Mouse (Mus musculus) embryonic facial prominence, embryonic 10.5 days (tissue): ENCODE data around the gene Hdgfl3. TPM values are rescaled to one million over a fixed set of nuclear protein-coding genes. Genes with fewer than 3 reads are reported as not detected.
A peak's percentile ranks its signal among the peaks of the same experiment; 100 is the strongest.

ENCODE experiments used
- DNase-seq: peaks from one replicate; pipeline ENCODE4 v3.0.0-alpha.2; 2017; ENCODE audit warnings: low spot score
- H3K27ac ChIP-seq: fragments of 300-500 bp; sonication (generic); replicated peaks from 2 replicates; pipeline ENCODE4 v1.5.1; 2016; ENCODE audit warnings: mild to moderate bottlenecking
- H3K27me3 ChIP-seq: fragments of 300-500 bp; sonication (generic); replicated peaks from 2 replicates; pipeline ENCODE4 v1.6.1; 2016; ENCODE audit warnings: low read depth, mild to moderate bottlenecking; ENCODE audit not compliant: poor library complexity, severe bottlenecking
- H3K36me3 ChIP-seq: fragments of 300-500 bp; sonication (generic); replicated peaks from 2 replicates; pipeline ENCODE4 v1.6.1; 2016; ENCODE audit warnings: mild to moderate bottlenecking, moderate library complexity
- H3K4me1 ChIP-seq: fragments of 300-500 bp; sonication (generic); 2 replicates; pipeline ENCODE4 v1.6.1; 2016
- H3K4me3 ChIP-seq: fragments of 300-500 bp; sonication (generic); 2 replicates; pipeline ENCODE4 v1.5.1; 2016; ENCODE audit warnings: mild to moderate bottlenecking, moderate library complexity
- H3K9me3 ChIP-seq: fragments of 300-500 bp; sonication (generic); 2 replicates; pipeline ENCODE4 v1.6.1; 2016; ENCODE audit warnings: mild to moderate bottlenecking
- WGBS: fragments of 180-500 bp; shearing (Covaris S2); methylation state at CpG from one replicate; pipeline ENCODE4 v1.1.7; 2016; 5-methylcytosine and 5-hydroxymethylcytosine counted together
- polyA plus RNA-seq: library from polyadenylated mRNA; unstranded; fragments of >200 nt; fragmentation: Nextera tagmentation; extraction: Ambion mirVana; gene quantifications from 2 replicates; pipeline ENCODE4 v1.2.1, GENCODE M21; 2016

Gene Hdgfl3
- polyA plus RNA-seq, 1 experiment from 2014 or later = 27.5 TPM

DNA sequence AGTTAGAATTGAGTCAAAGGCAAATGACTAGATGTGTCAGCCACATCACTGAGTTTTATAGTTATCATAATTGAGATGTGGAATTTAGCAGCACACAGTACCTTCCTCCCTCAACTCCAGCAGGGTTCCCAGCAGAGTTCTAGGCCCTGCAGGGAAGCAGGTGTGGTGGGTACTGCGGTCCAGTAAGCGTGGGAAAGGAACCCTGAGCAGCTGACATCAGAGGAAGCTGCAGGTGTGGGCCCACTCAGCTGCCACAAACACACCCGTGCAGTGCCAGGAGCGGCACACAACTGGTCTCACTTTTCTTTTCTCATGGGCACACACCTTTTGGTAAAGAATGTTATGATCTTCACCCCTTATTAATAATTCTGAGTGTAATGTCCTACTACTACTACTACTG lies 53.5 kb downstream of the Hdgfl3 start:
- Histone ChIP-seq H3K4me3 (no peak overlapping the region), H3K27ac (no peak overlapping the region), H3K9me3 (no peaks in the 10 kb centered on the region), H3K36me3 (peaks cover 23% of the 10 kb centered on the region), H3K4me1 (no peaks in the 10 kb centered on the region), H3K27me3 (no peaks in the 10 kb centered on the region)
- WGBS = 90% methylated on average over 4 of the region's 4 CpGs
- DNase-seq = no peak

DNA sequence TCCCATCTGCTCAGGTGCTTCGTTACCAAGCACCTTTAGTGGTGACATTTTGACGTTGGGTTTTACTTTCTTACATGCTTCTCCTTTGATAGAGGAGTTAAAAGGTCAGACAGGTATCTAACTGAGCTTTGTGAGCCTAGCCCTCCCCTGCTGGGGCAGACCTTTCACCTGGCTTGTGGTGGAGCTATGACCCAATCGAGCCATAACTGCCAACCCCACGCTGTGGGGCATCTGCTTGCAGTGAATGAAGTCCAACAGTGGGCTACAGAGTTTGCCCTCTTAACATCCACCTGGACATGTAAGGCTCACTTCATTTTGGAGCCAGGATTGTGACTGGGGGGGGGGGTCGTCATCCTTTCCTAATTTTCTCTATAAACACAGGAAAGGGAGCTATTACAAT lies 54.0 kb downstream of the Hdgfl3 start:
- Histone ChIP-seq H3K4me1 (no peaks in the 10 kb centered on the region), H3K4me3 (no peak overlapping the region), H3K27ac (no peak overlapping the region), H3K36me3 (peaks cover 19% of the 10 kb centered on the region; the same call in 1 of the 2 replicates), H3K27me3 (no peaks in the 10 kb centered on the region), H3K9me3 (no peaks in the 10 kb centered on the region)
- 86% methylated on average over 5 of the region's 5 CpGs for WGBS
- DNase-seq = no peak

DNA sequence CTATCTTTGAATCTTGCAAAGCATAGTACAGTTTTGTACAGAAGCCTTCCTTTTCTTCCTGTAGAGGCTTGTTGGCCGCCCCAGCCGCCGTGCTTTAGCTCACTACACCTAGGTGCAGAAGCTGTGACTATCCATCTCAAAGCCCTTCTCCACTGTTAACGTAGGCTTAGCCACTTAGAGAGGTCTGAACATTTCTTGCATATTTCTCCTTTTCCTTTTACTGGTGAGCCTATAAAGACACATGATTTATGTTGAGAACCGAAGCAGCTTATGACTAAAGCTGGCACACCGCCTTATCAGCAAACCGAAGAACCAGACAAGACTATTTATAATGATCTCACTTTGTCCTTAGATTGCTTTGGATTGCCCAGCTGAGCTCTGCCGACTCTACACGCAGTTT lies 58.9 kb downstream of the Hdgfl3 start:
- 93% methylated on average over 9 of the region's 9 CpGs for WGBS
- Histone ChIP-seq H3K36me3 (peaks cover 11% of the 10 kb centered on the region; the same call in 1 of the 2 replicates), H3K9me3 (no peaks in the 10 kb centered on the region), H3K4me3 (no peak overlapping the region), H3K4me1 (no peaks in the 10 kb centered on the region), H3K27ac (no peak overlapping the region), H3K27me3 (no peaks in the 10 kb centered on the region)
- DNase-seq = no peak

DNA sequence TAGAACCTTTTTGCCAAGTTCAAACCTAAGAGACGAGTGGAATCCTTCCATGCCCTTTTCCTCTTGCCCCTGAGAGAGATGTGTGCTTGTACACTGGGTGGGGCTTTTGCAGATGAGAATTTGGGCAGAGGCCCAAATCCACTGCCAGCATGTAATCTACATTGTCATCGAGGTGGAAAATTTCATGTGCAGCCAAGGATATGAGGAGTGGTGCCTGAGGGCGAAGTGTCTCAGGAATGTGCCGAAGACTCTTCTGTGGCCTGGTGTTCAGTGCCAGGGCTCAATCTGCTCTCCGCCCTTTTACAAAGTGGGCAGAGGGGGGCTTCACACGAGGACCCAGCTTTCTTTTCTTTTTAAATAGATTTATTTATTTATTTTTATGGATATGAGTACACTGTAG lies 59.6 kb downstream of the Hdgfl3 start:
- Histone ChIP-seq H3K4me1 (peaks cover 6% of the 10 kb centered on the region), H3K27me3 (no peaks in the 10 kb centered on the region), H3K4me3 (no peak overlapping the region), H3K27ac (no peak overlapping the region), H3K9me3 (no peaks in the 10 kb centered on the region), H3K36me3 (peaks cover 11% of the 10 kb centered on the region; the same call in 1 of the 2 replicates)
- WGBS = 86% methylated on average over 6 of the region's 6 CpGs
- DNase-seq = no peak

DNA sequence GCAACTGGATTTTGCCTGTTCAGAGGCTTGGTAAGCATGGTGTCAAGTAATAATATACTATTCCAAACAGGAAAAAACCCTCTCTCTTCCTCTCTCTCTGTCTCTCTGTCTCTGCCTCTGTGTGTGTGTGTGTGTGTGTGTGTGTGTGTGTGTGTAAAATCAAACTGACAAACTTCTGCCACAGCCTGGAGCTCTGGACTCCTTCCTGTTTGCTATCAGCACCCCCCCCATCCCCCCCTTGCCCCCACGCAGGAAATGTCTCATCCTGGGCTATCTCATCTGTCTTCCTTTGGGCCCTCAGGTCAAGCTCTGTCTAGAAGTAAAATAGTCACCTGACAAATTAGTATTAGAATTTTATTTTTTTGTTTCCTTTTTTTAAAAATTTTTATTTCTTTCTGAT lies 60.5 kb downstream of the Hdgfl3 start:
- H3K9me3 ChIP-seq = no peaks in the 10 kb centered on the region
- WGBS = 46% methylated on average over 1 of the region's 1 CpGs

DNA sequence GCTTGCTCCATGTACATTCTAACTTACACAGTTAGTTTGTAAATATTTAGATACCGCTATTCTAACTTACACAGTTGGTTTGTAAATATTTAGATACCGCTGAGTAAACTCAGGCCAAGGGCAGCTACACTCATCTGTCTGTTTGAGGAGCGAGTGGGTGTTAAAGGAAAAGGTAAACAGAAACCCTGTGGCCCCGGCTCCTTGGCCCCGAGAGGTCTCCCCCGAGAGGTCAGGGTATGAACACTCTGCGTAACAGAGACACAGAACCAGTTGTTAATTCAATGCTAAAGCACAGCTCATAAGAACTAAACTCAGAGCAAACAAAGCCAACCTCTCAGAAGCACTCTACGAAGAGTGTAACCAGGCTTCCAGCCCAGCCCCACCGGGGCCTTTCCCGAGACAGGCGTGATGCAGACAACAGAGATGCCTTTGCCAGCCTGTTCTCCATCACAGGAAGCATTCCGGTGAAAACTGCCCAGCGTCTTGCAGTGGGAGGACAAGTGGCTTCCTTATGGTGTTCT lies 61.7 kb downstream of the Hdgfl3 start:
- no peaks in the 10 kb centered on the region for H3K36me3 ChIP-seq
- WGBS = 64% methylated on average over 13 of the region's 13 CpGs
- no peaks in the 10 kb centered on the region for H3K27me3 ChIP-seq
- H3K9me3 ChIP-seq = no peaks in the 10 kb centered on the region
- H3K4me1 ChIP-seq = peaks cover 11% of the 10 kb centered on the region
- H3K4me3 ChIP-seq = no peak overlapping the region
- DNase-seq = peak; percentile 34
- H3K27ac ChIP-seq = no peak overlapping the region

More for the DNA sequence above, 60.5 kb downstream of the Hdgfl3 start:
- Histone ChIP-seq H3K4me1 (peaks cover 7% of the 10 kb centered on the region), H3K27ac (no peak overlapping the region), H3K4me3 (no peak overlapping the region), H3K27me3 (no peaks in the 10 kb centered on the region), H3K36me3 (peaks cover 10% of the 10 kb centered on the region; the same call in 1 of the 2 replicates)
- DNase-seq = no peak

DNA sequence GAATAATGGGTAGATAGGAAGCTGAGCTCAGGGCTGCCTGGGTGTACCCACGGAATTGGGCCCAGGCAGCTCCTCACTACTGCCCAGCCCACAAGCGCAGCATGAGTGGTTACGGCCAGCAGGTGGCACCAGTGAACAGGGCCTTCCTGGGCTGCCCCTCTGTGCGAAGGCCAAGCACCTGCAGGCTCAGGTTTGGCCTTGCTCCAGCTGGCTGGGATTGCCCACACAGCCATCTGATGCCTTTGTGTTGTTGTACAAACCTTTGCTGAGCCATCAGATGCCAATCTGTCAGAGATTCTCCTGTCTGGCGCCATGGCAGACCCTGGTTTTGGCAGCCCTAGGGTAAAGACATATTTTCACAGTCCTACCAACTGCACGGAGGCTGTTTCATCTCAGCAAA lies 66.1 kb downstream of the Hdgfl3 start:
- Histone ChIP-seq H3K9me3 (no peaks in the 10 kb centered on the region), H3K36me3 (no peaks in the 10 kb centered on the region; the same call in 1 of the 2 replicates), H3K27ac (no peak overlapping the region), H3K27me3 (no peaks in the 10 kb centered on the region), H3K4me1 (peaks cover 17% of the 10 kb centered on the region), H3K4me3 (no peak overlapping the region)
- 31% methylated on average over 6 of the region's 6 CpGs for WGBS
- peak; percentile 83 for DNase-seq

DNA sequence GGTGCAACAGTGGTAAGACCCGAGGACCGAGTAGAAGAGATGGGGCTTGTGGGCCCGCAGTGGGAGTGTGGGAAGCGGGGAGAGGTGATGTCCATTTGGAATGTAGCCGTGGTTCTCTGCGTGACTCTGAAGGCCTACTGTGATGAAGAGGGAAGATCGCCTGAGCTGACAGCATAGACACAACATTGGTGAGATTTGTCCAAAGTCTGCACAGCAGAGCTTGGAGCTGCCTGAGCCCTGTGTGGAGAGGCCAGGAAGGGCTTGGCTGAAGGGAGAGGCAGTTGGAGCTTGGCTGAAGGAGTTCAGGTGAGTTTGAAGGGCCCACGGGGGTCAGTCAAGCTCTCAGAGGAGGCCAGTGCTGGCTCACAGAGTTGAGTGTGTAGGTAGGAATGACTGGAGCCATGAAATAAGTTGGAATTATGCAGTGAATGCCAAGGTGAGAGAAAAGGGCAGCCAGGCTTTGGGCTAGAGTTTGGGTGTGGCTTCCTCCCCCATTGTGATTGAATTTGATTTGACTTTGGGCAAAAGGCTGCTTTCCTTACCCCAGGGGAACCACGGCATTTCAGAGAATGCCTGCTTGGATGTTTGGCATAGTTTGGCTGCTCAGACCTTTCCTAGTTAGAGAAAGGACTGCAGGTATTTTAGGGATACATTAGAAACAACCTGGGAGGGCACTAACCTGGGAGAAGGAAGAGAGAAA lies 66.9 kb downstream of the Hdgfl3 start:
- no peaks in the 10 kb centered on the region; the same call in 1 of the 2 replicates for H3K36me3 ChIP-seq
- H3K9me3 ChIP-seq = no peaks in the 10 kb centered on the region
- DNase-seq = peak; percentile 6
- no peak overlapping the region for H3K4me3 ChIP-seq
- H3K27me3 ChIP-seq = 0 out of 2 replicates have a peak, but pooled peaks cover 5% of the 10 kb centered on the region
- WGBS = 87% methylated on average over 9 of the region's 9 CpGs
- no peak overlapping the region for H3K27ac ChIP-seq
- H3K4me1 ChIP-seq = peaks cover 25% of the 10 kb centered on the region

DNA sequence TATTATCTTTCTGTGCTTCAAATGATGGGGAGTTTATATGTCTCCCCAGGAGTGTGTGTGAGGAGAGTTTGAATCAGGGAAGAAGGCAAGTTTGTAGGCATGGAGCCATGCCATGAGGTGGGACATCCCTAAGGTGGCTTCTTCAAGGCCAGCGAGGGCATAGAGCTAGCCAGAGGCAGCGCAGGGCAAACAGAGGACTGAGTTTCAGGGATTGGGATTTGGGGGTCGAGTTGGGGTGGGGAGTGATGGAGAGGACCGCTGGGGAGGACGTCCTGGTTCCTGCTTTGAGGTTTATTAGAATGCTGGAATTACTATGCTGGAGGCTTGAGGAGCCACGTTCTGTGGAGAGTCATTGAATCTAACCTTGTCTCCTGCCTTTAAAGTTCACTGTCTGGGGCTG lies 68.3 kb downstream of the Hdgfl3 start:
- Histone ChIP-seq H3K27ac (no peak overlapping the region), H3K4me1 (peaks cover 31% of the 10 kb centered on the region), H3K4me3 (no peak overlapping the region), H3K9me3 (no peaks in the 10 kb centered on the region), H3K36me3 (no peaks in the 10 kb centered on the region; the same call in 1 of the 2 replicates), H3K27me3 (peaks cover 18% of the 10 kb centered on the region)
- DNase-seq = no peak
- 87% methylated on average over 6 of the region's 6 CpGs for WGBS

DNA sequence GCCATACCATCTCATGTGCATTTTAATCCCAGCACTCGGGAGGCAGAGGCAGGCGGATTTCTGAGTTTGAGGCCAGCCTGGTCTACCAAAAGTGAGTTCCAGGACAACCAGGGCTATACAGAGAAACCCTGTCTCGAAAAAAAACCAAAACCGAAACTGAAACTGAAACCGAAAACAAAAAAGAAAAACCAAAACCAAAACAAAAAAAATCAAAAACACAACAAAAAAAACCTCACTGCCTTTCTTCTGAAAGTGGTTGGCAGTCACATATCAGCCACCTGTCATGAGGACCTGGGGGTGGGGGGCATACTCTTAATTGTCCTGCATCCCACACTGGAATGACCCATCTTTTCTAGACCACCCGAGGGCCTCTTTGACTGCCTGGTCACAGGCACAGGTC lies 69.7 kb downstream of the Hdgfl3 start:
- no peaks in the 10 kb centered on the region for H3K9me3 ChIP-seq
- H3K27ac ChIP-seq = no peak overlapping the region
- H3K27me3 ChIP-seq = peaks cover 32% of the 10 kb centered on the region
- H3K4me3 ChIP-seq = no peak overlapping the region
- H3K36me3 ChIP-seq = no peaks in the 10 kb centered on the region; the same call in 1 of the 2 replicates
- H3K4me1 ChIP-seq = peaks cover 35% of the 10 kb centered on the region
- no peak for DNase-seq
- WGBS = 89% methylated on average over 6 of the region's 6 CpGs

DNA sequence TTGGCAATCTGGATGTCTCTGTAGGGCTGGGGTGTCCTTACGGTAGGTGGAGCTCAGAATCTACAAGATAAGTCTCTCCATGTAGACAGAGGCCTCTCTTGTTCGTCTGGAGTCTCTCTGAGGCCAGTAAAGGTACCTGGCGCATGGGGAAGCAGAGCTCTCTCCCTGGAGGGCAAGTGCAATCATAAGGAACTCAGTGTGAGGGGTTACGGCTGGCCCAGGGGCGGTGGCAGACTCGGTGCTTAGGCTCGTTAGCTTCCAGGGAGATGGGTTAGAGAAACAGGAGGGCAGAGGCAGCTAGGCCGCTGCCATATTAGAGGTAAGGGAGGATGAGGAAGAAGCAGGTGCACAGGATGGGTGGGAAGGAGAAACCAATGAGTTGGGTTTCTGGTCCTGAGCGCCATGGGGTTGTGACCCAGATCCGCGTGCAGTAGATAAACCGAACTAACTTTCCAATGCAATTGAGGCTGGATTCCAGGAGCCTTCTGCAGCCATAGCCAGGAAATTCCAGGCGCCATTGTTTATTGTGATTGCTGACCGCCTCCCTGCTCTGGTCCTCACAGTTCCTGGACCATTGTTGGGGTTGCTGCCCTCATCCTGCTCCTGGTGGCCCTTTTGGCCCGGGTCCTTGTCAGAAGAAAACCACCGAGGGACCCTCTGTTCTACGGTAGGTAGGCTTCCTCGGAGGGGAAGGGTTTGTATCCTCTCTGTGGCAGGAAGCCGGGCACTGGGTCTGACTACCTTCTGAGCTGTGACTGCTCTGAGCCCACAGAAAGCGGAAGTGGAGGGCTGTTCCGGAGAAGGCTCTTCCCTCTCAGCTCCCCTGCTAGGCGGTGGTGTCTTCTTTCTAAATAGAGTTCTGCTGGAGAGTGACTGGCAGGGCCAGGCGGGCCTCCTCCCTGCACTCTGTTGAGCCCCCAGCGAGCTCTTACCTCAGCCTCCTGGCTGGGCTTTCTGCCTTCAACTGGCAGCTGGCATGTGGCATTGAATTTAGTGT lies 71.4 kb downstream of the Hdgfl3 start:
- WGBS = 70% methylated on average over 24 of the region's 24 CpGs
- peak; percentile 15 for DNase-seq
- Histone ChIP-seq H3K4me3 (no peak overlapping the region), H3K27ac (peak overlapping the region; percentile 57; the same call in 1 of the 2 replicates), H3K9me3 (no peaks in the 10 kb centered on the region), H3K36me3 (no peaks in the 10 kb centered on the region; the same call in 1 of the 2 replicates), H3K27me3 (peaks cover 49% of the 10 kb centered on the region), H3K4me1 (peaks cover 46% of the 10 kb centered on the region)

DNA sequence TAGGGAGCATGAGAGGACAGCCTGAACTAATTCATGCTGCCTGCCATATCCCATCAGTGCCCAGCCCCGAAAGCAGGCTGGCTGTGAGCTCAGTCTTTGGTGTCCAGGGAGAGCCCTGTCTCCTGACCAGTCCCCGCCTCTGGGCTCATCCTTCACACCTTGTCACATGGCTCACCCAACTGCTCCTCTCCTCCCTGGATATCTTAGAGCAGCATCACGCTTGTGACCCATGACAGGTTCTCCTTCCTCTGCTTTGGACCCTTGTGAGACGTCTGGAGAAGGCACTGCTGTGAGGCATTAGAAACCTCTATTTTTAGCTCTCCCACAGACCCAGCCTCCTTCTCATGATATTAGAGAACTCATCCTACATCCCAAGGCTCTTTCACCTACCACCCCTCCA lies 72.4 kb downstream of the Hdgfl3 start:
- Histone ChIP-seq H3K4me3 (no peak overlapping the region), H3K36me3 (no peaks in the 10 kb centered on the region; the same call in 1 of the 2 replicates), H3K27ac (no peak overlapping the region), H3K27me3 (peaks cover 58% of the 10 kb centered on the region), H3K9me3 (no peaks in the 10 kb centered on the region), H3K4me1 (peaks cover 43% of the 10 kb centered on the region)
- 80% methylated on average over 4 of the region's 4 CpGs for WGBS
- DNase-seq = no peak
